Mouse (Mus musculus): ENCODE results near the gene Gspt1. TPM values are rescaled to one million over a fixed set of nuclear protein-coding genes. Genes with fewer than 3 reads are reported as not detected.
A peak's percentile ranks its signal among the peaks of the same experiment; 100 is the strongest.

Gspt1 gene
- polyA plus RNA-seq, 1 experiment from 2014 or later: 53.2 TPM

GRCm38 (mm10) chr16:11276888-11277287, 22.8 kb upstream of the Gspt1 start:
- H3K4me3 ChIP-seq (ENCODE audit: low read depth, low read length): no peak overlapping the region
- H3K27me3 ChIP-seq (ENCODE audit: control insufficient read depth, insufficient read depth, low read length): no peaks in the 10 kb centered on the region
- ATAC-seq (ENCODE audit: low read depth): no peak
- H3K4me2 ChIP-seq (ENCODE audit: low read depth, low read length): no peak overlapping the region
- no peak overlapping the region for H3K27ac ChIP-seq (ENCODE audit: low read depth, low read length)
- H3K9ac ChIP-seq (replicated peaks; ENCODE audit: low read depth, low read length): no peak overlapping the region
- no peaks in the 10 kb centered on the region for H3K9me3 ChIP-seq (ENCODE audit: control insufficient read depth, low read length)
- 18% methylated on average over 3 of the region's 3 CpGs for WGBS
- no peaks in the 10 kb centered on the region for H3K36me3 ChIP-seq (ENCODE audit: control insufficient read depth, insufficient read depth, low read length)
- no peaks in the 10 kb centered on the region for H3K4me1 ChIP-seq (ENCODE audit: control insufficient read depth, insufficient read depth, low read length)

- Histone ChIP-seq H3K36me3 (ENCODE audit: control insufficient read depth, insufficient read depth, low read length) (no peaks in the 10 kb centered on the region), H3K27ac (ENCODE audit: low read depth, low read length) (no peak overlapping the region), H3K9ac (replicated peaks; ENCODE audit: low read depth, low read length) (no peak overlapping the region)
Measured at GRCm38 (mm10) chr16:11271073-11271472, 16.9 kb upstream of the Gspt1 start.

GRCm38 (mm10) chr16:11270642-11271041, 16.5 kb upstream of the Gspt1 start:
- no peaks in the 10 kb centered on the region for H3K4me1 ChIP-seq (ENCODE audit: control insufficient read depth, insufficient read depth, low read length)
- H3K9ac ChIP-seq (replicated peaks; ENCODE audit: low read depth, low read length): no peak overlapping the region
- no peaks in the 10 kb centered on the region for H3K36me3 ChIP-seq (ENCODE audit: control insufficient read depth, insufficient read depth, low read length)
- no peak for ATAC-seq (ENCODE audit: low read depth)
- H3K4me2 ChIP-seq (ENCODE audit: low read depth, low read length): no peak overlapping the region
- 93% methylated on average over 2 of the region's 2 CpGs for WGBS
- H3K9me3 ChIP-seq (ENCODE audit: control insufficient read depth, low read length): no peaks in the 10 kb centered on the region
- no peak overlapping the region for H3K4me3 ChIP-seq (ENCODE audit: low read depth, low read length)
- H3K27ac ChIP-seq (ENCODE audit: low read depth, low read length): no peak overlapping the region
- H3K27me3 ChIP-seq (ENCODE audit: control insufficient read depth, insufficient read depth, low read length): no peaks in the 10 kb centered on the region

More at GRCm38 (mm10) chr16:11271073-11271472, 16.9 kb upstream of the Gspt1 start:
- Histone ChIP-seq H3K4me3 (ENCODE audit: low read depth, low read length) (no peak overlapping the region), H3K9me3 (ENCODE audit: control insufficient read depth, low read length) (no peaks in the 10 kb centered on the region), H3K4me1 (ENCODE audit: control insufficient read depth, insufficient read depth, low read length) (no peaks in the 10 kb centered on the region), H3K27me3 (ENCODE audit: control insufficient read depth, insufficient read depth, low read length) (no peaks in the 10 kb centered on the region), H3K4me2 (ENCODE audit: low read depth, low read length) (no peak overlapping the region)
- no peak for ATAC-seq (ENCODE audit: low read depth)

GRCm38 (mm10) chr16:11269808-11270207, 15.7 kb upstream of the Gspt1 start:
- H3K36me3 ChIP-seq (ENCODE audit: control insufficient read depth, insufficient read depth, low read length): no peaks in the 10 kb centered on the region
- 47% methylated on average over 6 of the region's 6 CpGs for WGBS
- no peak overlapping the region for H3K4me2 ChIP-seq (ENCODE audit: low read depth, low read length)
- no peak for ATAC-seq (ENCODE audit: low read depth)
- no peak overlapping the region for H3K4me3 ChIP-seq (ENCODE audit: low read depth, low read length)
- H3K27me3 ChIP-seq (ENCODE audit: control insufficient read depth, insufficient read depth, low read length): no peaks in the 10 kb centered on the region
- no peak overlapping the region for H3K9ac ChIP-seq (replicated peaks; ENCODE audit: low read depth, low read length)
- no peak overlapping the region for H3K27ac ChIP-seq (ENCODE audit: low read depth, low read length)
- no peaks in the 10 kb centered on the region for H3K4me1 ChIP-seq (ENCODE audit: control insufficient read depth, insufficient read depth, low read length)
- H3K9me3 ChIP-seq (ENCODE audit: control insufficient read depth, low read length): no peaks in the 10 kb centered on the region

GRCm38 (mm10) chr16:11266556-11266955, 12.4 kb upstream of the Gspt1 start:
- Histone ChIP-seq H3K4me3 (ENCODE audit: low read depth, low read length) (no peak overlapping the region), H3K9ac (replicated peaks; ENCODE audit: low read depth, low read length) (no peak overlapping the region), H3K36me3 (ENCODE audit: control insufficient read depth, insufficient read depth, low read length) (no peaks in the 10 kb centered on the region), H3K4me1 (ENCODE audit: control insufficient read depth, insufficient read depth, low read length) (no peaks in the 10 kb centered on the region), H3K27ac (ENCODE audit: low read depth, low read length) (no peak overlapping the region), H3K27me3 (ENCODE audit: control insufficient read depth, insufficient read depth, low read length) (no peaks in the 10 kb centered on the region), H3K9me3 (ENCODE audit: control insufficient read depth, low read length) (no peaks in the 10 kb centered on the region), H3K4me2 (ENCODE audit: low read depth, low read length) (no peak overlapping the region)
- 90% methylated on average over 2 of the region's 2 CpGs for WGBS
- ATAC-seq (ENCODE audit: low read depth): no peak

- no peak overlapping the region for H3K9ac ChIP-seq (replicated peaks; ENCODE audit: low read depth, low read length)
- ATAC-seq (ENCODE audit: low read depth): no peak
Measured at GRCm38 (mm10) chr16:11263266-11263665, 9.1 kb upstream of the Gspt1 start.

GRCm38 (mm10) chr16:11254723-11255164, 619 bp upstream of the Gspt1 start:
- H3K27me3 ChIP-seq (ENCODE audit: control insufficient read depth, insufficient read depth, low read length): no peaks in the 10 kb centered on the region
- H3K4me2 ChIP-seq (ENCODE audit: low read depth, low read length): peak overlapping the region; percentile 72
- peak; percentile 0; the same call in 1 of the 2 replicates for ATAC-seq (ENCODE audit: low read depth)
- H3K4me1 ChIP-seq (ENCODE audit: control insufficient read depth, insufficient read depth, low read length): peaks cover 15% of the 10 kb centered on the region
- peak overlapping the region; percentile 82 for H3K9ac ChIP-seq (replicated peaks; ENCODE audit: low read depth, low read length)
- H3K4me3 ChIP-seq (ENCODE audit: low read depth, low read length): peak overlapping the region; percentile 92
- WGBS: 9% methylated on average over 10 of the region's 10 CpGs
- H3K9me3 ChIP-seq (ENCODE audit: control insufficient read depth, low read length): no peaks in the 10 kb centered on the region
- H3K27ac ChIP-seq (ENCODE audit: low read depth, low read length): peak overlapping the region; percentile 94
- no peaks in the 10 kb centered on the region for H3K36me3 ChIP-seq (ENCODE audit: control insufficient read depth, insufficient read depth, low read length)

More at GRCm38 (mm10) chr16:11263266-11263665, 9.1 kb upstream of the Gspt1 start:
- Histone ChIP-seq H3K36me3 (ENCODE audit: control insufficient read depth, insufficient read depth, low read length) (no peaks in the 10 kb centered on the region), H3K9me3 (ENCODE audit: control insufficient read depth, low read length) (no peaks in the 10 kb centered on the region), H3K27me3 (ENCODE audit: control insufficient read depth, insufficient read depth, low read length) (no peaks in the 10 kb centered on the region), H3K27ac (ENCODE audit: low read depth, low read length) (no peak overlapping the region), H3K4me1 (ENCODE audit: control insufficient read depth, insufficient read depth, low read length) (no peaks in the 10 kb centered on the region), H3K4me2 (ENCODE audit: low read depth, low read length) (no peak overlapping the region), H3K4me3 (ENCODE audit: low read depth, low read length) (no peak overlapping the region)

- ATAC-seq (ENCODE audit: low read depth): peak; percentile 20
- peaks cover 15% of the 10 kb centered on the region for H3K4me1 ChIP-seq (ENCODE audit: control insufficient read depth, insufficient read depth, low read length)
- H3K4me2 ChIP-seq (ENCODE audit: low read depth, low read length): peak overlapping the region; percentile 88
- peak overlapping the region; percentile 89 for H3K9ac ChIP-seq (replicated peaks; ENCODE audit: low read depth, low read length)
- WGBS: under 1% methylated on average over 58 of the region's 58 CpGs
- H3K27ac ChIP-seq (ENCODE audit: low read depth, low read length): peak overlapping the region; percentile 94
- H3K4me3 ChIP-seq (ENCODE audit: low read depth, low read length): peak overlapping the region; percentile 92
- no peaks in the 10 kb centered on the region for H3K27me3 ChIP-seq (ENCODE audit: control insufficient read depth, insufficient read depth, low read length)
- no peaks in the 10 kb centered on the region for H3K9me3 ChIP-seq (ENCODE audit: control insufficient read depth, low read length)
- no peaks in the 10 kb centered on the region for H3K36me3 ChIP-seq (ENCODE audit: control insufficient read depth, insufficient read depth, low read length)
Measured at GRCm38 (mm10) chr16:11253065-11253831, 877 bp downstream of the Gspt1 start.

GRCm38 (mm10) chr16:11247791-11248190, 6.3 kb downstream of the Gspt1 start:
- peaks cover 12% of the 10 kb centered on the region for H3K4me1 ChIP-seq (ENCODE audit: control insufficient read depth, insufficient read depth, low read length)
- H3K9ac ChIP-seq (replicated peaks; ENCODE audit: low read depth, low read length): no peak overlapping the region
- no peaks in the 10 kb centered on the region for H3K36me3 ChIP-seq (ENCODE audit: control insufficient read depth, insufficient read depth, low read length)
- H3K27me3 ChIP-seq (ENCODE audit: control insufficient read depth, insufficient read depth, low read length): no peaks in the 10 kb centered on the region
- no peaks in the 10 kb centered on the region for H3K9me3 ChIP-seq (ENCODE audit: control insufficient read depth, low read length)
- H3K4me2 ChIP-seq (ENCODE audit: low read depth, low read length): no peak overlapping the region
- no peak overlapping the region for H3K4me3 ChIP-seq (ENCODE audit: low read depth, low read length)
- ATAC-seq (ENCODE audit: low read depth): no peak
- H3K27ac ChIP-seq (ENCODE audit: low read depth, low read length): no peak overlapping the region
- 81% methylated on average over 2 of the region's 2 CpGs for WGBS
